Mouse (Mus musculus) splenic B cell, adult 2 months (primary cell): Measurements from ENCODE around the gene Omd.

ENCODE experiments used
- DNase-seq: peaks from one replicate; pipeline ENCODE4 v3.0.0-alpha.2; 2011; ENCODE audit warnings: low read depth, low spot score
- H3K27me3 ChIP-seq: 2 replicates; pipeline ENCODE4 v1.6.1; 2012; ENCODE audit warnings: mild to moderate bottlenecking, low read length, moderate library complexity, mixed read lengths; ENCODE audit not compliant: control insufficient read depth, poor library complexity, insufficient read depth, severe bottlenecking
- H3K36me3 ChIP-seq: 2 replicates; pipeline ENCODE4 v1.6.1; 2012; ENCODE audit warnings: mild to moderate bottlenecking, low read length, moderate library complexity, mixed read lengths; ENCODE audit not compliant: control insufficient read depth, poor library complexity, insufficient read depth, severe bottlenecking

The Omd gene

DNA sequence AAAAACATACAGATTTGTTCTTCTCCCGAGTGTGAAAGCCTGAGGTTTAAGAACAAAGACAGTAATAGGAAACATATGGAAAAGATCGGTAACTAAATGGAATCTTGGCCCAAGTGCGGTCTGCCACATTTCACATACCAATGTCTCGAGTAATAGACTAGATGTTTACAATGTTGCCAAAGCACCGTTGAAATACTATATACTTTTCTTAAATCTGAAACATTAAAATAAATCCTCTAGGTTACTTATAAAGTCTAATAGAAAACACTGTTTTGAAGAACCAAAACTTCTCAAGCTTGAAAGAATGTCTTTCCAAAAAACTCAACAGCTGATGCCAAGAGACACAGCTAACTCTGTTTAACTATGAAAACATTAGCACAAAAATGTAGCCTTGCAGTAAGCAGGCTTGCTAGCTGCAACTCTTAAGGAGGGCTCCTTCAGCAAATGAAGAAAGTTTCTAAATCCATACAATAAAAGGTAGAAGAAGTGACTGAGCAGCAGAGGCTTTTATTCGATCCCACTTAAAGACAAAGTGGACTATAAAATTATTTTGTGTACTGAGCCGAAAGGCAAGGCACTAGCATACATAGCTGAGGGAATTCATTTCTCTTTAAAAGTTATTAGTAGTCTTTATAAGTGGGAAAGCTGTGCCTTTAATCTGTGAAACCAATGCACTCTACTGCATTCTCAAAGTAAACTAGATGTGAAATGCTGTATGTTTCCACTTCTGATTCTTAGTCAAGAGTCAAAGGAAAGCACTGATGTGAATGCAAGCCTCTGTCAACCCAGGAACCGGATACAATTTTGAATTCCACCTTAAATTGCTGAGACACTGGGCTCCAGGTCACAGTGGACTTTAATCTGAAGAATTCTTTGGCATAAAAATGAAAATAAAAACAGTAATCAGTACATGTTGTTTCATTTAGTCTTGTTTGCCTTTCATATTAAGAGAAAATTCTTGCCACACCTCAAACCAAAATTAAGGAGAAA, at the start of gene Omd:
TSS of gene Omd (plus strand) at position 922 of the 990 bp plus-strand sequence.
- no peak for DNase-seq
- Histone ChIP-seq H3K36me3 (no peaks in the 10 kb centered on the region), H3K27me3 (no peaks in the 10 kb centered on the region)

DNA sequence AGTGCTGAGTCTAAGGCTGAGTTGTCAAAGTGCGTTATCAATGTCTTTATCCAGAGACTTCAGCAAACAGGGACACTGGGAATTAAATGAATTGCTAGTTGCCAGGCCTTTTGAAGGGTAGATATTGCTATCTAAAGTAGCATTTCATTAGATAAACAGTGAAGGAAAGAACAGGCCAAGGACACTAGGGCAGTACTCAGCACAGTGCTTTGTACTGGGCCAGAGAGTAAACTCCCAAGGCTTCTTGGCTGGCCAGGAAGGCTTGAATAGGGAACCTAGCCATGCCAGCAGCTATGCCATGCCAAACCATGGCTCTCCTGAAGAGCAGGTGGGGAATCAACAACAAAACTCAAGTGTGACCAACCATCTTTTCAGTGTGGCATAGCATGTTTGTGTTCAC, 45.3 kb upstream of the Omd start:
- no peak for DNase-seq

DNA sequence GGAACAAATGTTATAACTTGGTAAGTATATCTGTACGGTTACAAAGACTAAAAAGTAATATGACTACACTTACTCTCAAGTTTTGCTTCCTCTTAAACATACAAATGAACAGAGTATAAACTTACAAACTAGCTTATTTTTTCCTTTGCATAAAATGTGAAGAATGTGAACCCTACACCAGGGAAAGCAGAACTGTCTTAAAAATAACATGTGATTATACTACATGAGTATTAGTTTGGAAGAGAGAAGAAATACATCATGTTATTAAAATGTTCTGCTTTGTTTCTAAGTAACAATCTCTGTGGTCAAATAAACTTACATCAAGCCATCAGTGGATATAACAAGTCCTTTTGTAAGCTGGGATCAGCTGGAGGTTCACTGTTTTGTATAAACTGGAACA, 43.6 kb upstream of the Omd start:
- no peak for DNase-seq
- Histone ChIP-seq H3K27me3 (no peaks in the 10 kb centered on the region), H3K36me3 (no peaks in the 10 kb centered on the region)

More for the DNA sequence above, 45.3 kb upstream of the Omd start:
- H3K27me3 ChIP-seq: no peaks in the 10 kb centered on the region
- no peaks in the 10 kb centered on the region for H3K36me3 ChIP-seq

DNA sequence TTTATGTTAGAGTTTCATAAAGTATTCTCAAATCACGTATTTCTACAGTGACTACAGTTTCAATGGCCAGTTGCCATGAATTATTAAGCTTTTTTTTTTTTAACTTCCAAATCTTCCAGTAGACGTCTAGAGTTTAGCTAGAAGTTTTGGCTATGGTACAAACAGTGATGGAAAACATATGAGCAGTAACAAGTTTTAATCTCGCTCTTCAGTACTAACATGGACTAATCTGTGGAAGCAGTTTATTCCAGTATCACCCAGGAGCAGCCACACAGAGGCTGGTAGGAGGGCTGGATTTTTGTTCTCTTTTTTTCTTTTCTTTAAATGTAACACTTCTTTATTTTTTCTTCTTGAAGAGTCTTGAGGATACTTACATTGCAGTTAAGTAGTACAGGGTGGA, 38.0 kb upstream of the Omd start, which contains the start of gene Aspn:
TSS of gene Aspn (plus strand) at position 165 of the 400 bp plus-strand sequence.
- Histone ChIP-seq H3K36me3 (no peaks in the 10 kb centered on the region), H3K27me3 (no peaks in the 10 kb centered on the region)
- no peak for DNase-seq

DNA sequence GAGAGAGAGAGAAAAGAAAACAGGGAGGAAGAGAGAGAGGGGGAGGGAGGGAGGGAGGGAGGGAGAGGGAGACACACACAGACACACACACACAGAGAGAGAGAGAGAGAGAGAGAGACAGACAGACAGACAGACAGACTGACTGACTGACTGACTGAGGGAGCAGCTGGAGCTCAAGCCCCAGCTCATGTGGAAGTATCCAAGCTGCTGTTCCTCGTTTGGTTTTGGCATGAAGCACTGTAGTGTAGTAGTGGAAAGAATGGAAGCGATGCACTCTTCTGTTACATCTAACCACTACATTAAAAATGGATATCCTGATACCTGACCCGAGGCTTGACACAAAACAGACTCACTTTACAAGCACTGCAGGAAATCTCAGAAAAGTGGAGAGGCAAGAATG, 36.6 kb upstream of the Omd start:
- no peaks in the 10 kb centered on the region for H3K27me3 ChIP-seq
- H3K36me3 ChIP-seq: no peaks in the 10 kb centered on the region
- no peak for DNase-seq

GRCm38 (mm10) chr13:49546517-49546916, 35.7 kb upstream of the Omd start:
- no peak for DNase-seq
- Histone ChIP-seq H3K36me3 (no peaks in the 10 kb centered on the region), H3K27me3 (no peaks in the 10 kb centered on the region)

DNA sequence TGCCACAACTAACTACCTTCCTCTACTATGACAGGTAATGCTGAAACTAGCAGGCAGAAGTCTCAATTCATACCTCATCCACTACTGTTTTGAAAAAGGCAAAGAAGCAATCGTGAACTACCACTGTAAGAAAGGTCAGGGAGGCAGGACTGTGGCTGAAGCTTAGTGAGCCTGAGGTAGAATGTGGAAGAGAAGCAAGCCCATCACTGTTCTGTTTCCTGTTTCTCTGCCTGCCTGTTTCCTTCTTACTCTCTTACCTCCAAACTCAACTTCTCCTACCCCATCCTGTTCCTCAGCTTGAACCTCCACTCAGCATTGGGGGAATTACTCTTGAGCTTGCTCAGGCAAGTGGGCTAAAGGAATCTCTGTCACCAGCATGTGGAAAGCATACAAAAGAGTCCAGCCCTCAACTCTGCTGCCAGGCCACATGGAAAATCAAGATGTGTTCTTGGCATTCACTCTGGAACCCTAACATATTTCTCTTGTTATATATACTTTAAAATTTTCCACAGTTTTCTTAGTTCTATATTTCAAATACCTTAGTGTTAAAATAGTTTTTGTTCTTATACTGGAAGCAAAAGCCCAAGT, 34.6 kb upstream of the Omd start:
- Histone ChIP-seq H3K27me3 (no peaks in the 10 kb centered on the region), H3K36me3 (no peaks in the 10 kb centered on the region)
- DNase-seq: no peak

DNA sequence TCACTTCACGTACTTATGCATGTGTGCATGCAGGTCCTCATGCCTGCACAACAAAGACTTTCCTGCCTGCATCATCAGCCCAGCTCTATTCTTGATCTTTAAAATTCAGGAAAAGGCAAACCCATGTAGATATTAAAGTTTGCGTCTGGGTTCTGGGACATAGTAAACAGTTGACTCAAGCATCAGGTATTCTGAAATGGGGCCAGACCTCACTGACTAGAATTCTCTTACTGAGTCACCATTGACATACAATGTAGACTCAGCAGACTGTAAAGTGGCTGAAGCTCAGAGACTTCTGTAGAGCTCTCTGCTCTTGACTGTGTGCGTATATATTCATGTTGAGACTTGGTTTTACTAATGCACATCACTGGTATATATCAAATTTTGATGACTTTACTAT, 32.6 kb upstream of the Omd start:
- no peak for DNase-seq
- Histone ChIP-seq H3K36me3 (no peaks in the 10 kb centered on the region), H3K27me3 (no peaks in the 10 kb centered on the region)

GRCm38 (mm10) chr13:49554519-49554918, 27.7 kb upstream of the Omd start:
- no peaks in the 10 kb centered on the region for H3K36me3 ChIP-seq
- H3K27me3 ChIP-seq: no peaks in the 10 kb centered on the region
- no peak for DNase-seq

- DNase-seq: no peak
Observed at GRCm38 (mm10) chr13:49556203-49556602, 26.1 kb upstream of the Omd start.

GRCm38 (mm10) chr13:49556924-49557323, 25.3 kb upstream of the Omd start:
- no peak for DNase-seq
- Histone ChIP-seq H3K27me3 (no peaks in the 10 kb centered on the region), H3K36me3 (no peaks in the 10 kb centered on the region)

More at GRCm38 (mm10) chr13:49556203-49556602, 26.1 kb upstream of the Omd start:
- H3K27me3 ChIP-seq: no peaks in the 10 kb centered on the region
- no peaks in the 10 kb centered on the region for H3K36me3 ChIP-seq

DNA sequence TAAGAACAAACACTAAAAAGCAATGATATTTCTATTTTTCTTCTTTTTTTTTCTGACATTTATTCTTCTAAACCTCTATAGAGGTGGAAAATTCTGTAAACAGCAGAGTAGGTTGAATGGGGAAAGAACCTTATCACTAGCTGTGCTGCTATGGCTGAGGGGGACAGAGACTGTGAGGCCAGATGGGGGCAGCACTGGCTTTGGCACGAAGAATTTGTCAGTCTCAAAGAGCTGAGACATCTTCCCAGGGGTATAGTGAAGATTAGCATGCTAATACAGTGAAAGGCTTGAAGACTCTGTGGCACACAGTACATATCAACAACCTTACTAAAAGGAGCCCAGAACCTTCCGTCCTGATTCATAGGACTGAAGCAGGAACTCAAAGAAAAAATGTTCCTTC, 23.1 kb upstream of the Omd start:
- Histone ChIP-seq H3K27me3 (no peaks in the 10 kb centered on the region), H3K36me3 (no peaks in the 10 kb centered on the region)
- peak; percentile 2 for DNase-seq

DNA sequence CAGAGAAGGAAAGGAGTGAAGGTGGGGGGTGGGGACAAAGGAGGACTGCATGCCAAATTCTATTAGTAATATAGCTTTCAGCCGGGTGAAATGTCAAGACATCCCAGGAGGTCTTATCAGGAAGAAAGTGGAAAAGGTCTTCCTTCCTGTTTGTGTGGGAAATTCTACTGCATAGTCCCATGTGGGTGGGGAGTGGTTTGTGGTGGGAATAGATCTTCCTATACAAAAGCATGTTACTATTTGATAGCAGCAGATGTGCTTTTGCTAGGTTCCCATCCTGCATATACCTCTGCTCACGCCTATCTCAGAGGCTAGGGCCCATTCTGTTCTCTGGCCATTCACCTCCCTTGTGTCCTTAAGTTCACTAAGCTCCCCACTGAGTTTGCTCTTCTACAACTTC, 21.4 kb upstream of the Omd start:
- H3K27me3 ChIP-seq: no peaks in the 10 kb centered on the region
- DNase-seq: no peak
- no peaks in the 10 kb centered on the region for H3K36me3 ChIP-seq

GRCm38 (mm10) chr13:49564347-49564746, 17.9 kb upstream of the Omd start:
- Histone ChIP-seq H3K36me3 (no peaks in the 10 kb centered on the region), H3K27me3 (no peaks in the 10 kb centered on the region)
- no peak for DNase-seq

DNA sequence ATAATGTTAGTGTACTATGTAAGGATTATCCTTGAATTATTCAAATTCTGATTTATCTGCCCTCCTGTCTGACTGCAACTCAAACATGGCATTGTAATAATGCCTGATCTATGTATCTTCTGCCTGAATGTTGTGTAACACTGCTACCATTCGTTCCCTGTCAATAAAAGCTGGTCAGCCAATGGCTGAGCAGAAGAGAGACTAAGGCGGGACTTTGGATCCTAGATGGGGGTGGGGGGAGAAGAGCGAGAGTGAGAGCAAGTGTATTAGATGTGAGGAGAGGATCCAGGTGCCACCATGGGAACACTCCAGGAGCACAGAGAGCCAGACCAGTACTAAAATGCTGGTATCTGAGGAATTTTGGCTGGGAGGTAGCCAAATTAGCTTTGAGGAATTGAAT, 11.9 kb upstream of the Omd start:
- no peaks in the 10 kb centered on the region for H3K27me3 ChIP-seq
- no peaks in the 10 kb centered on the region for H3K36me3 ChIP-seq
- no peak for DNase-seq
